Mouse (Mus musculus): ENCODE measurements around the gene Luzp1.
A peak's percentile ranks its signal among the peaks of the same experiment; 100 is the strongest.

Gene Luzp1

DNA sequence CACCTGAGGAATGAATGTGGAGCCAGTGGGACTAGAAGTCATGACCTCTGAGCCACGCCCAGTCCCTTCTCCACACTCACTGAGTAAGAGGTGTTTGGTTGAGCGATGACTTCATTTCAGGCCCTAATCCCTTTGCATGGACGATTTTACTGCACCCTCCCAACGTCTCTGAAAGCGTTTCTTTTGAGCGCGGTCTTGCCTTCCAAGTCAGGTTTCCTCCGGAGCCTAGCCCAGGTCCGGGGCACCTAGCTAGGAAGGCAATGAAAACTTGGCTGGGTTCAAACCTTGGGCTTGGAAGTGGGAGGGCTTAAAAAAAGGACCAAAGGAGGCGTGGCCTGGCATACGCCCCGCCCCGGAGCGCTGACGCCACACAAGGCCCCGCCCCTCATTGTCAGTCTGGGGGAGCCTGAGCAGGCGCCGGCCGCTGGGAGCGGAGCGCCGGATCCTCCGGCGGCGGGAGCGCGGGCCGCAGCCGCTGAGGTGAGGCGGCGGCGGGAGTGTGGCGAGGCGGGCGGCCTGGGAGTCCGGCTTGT lies at the start of gene Luzp1:
Gene Luzp1 (plus strand): TSS at position 391 of the 533 bp plus-strand sequence.
- peak; percentile 97 to 98 for DNase-seq

DNA sequence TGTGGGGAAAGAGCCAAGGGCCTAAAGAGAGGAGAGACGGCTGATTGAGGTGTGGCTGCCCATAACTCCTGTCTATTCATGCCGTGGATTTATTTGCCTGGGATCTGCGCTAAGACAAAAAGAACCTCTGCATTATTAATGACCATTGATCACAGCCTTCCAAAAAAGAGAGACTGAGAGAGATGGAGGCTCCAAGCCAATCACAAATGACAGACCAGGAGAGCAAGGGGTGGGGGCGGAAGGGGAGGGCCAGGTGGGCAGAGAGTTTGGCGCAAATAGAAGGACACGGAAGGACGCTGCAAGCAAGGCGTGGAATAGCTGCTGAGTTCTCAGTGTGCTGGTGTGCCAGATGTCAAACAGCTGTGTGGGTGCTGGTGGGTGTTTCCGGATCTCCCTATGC lies 46.3 kb upstream of the Luzp1 start, which contains the start of gene Htr1d:
Gene Htr1d (plus strand): TSS at position 301 of the 400 bp plus-strand sequence.
- no peak for DNase-seq

DNA sequence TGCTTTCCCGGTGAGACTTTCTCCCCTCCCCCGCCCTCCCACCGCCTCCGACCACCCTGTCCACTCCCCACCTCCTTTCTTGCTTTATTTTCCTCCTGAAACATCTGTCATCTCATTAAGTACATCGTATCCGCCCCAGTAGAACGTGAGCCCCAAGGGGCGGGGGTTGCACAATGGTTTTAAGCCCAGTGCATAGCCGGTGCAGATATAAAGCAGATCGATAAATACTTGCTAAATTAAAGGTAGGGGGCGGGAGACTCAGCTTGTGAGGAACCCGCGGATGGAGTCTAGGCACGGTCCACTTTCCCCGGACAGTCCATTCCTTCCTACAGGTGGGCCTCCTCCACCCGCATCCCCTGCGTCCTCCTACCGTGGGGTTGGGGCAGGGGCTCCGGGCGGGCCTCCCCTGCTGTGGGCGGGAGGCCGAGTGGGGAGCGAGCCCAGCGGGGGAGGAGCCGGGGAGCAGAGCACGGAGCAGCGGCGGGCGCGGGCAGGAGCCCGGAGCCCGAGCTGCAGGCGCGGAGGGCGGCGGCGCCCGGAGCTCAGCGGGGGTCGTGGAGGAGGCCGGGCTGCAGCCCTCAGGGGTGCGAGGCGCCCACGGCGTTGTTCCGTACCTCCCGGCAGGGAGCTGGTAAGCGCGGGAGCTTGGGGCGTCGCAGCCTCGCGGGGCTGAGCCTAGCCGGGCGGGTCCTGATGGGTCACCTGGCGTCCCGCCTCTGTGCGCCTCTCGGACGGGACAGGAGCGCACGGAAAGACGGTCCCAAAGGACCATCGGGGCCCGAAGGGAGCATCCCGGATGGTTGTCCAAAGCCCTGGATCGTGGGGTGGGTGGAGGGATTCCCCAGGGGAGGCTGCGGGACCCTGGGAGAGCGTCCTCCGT lies 45.2 kb upstream of the Luzp1 start:
- DNase-seq, result peak; percentile 13 to 24

DNA sequence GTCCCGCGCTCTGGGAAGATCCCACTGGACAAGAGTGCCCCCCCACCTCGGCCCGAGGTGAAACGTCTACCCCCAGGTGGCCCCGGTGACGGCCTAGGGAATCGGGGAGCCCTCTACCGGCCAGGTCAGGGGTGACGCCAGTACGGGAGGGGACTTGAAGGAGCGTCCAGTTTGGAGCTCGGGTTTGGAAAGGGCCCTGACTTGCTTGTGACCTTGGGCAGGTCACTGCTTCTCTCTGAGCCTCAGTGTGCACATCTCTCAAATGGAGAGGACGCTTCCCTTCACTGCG lies 44.6 kb upstream of the Luzp1 start:
- DNase-seq, result peak; percentile 62 to 66

DNA sequence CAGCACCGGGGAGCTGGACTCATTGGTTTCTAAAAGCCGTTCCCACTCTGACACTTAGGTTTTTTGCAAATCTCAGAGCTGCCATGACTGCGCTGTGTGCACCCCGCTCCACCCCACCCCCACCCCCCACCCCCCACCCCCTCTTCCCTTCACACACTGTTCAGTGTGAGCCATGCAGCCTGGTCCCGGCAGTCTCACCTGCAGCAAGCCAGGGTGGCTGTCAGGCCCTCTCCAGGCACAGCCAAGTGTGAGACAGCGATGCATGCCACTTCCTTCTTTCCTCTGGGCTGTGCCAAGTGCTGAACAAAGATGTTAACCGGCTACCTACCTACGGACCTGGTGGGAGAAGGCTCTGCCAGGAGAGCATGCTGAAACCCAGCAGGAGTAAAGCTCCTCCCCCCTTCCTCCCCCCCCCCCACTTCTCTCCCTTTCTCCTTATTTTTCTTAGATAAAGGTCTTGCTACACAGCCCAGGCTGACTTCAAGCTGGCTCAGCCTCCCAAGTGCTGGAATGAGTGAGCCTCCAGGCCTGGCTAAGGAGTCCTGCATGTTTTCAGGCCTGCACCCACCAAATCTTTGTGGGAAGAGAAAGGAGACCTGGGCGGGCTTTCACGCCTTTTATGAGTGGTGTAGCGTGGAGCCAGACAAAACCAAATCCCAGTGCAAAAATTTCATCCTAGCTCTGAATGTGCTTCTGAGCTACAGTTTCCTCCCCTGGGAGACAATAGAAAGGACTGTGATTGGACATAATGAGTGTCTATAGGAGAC lies 38.8 kb upstream of the Luzp1 start:
- DNase-seq, result no peak

DNA sequence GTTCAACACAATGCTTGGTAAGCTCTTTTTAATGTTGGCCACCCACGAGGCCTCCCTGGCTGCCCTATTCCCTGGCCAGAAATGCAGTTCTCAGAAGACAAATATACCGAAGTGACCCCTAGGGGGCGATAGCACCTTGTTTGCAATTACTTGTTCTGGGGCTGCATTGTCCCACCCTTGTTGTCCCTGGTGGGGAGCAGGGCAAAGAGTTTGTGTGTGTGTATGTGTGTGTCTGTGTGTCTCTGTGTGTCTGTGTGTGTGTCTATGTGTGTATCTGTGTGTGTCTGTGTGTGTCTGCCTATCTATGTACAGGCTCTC lies 38.2 kb upstream of the Luzp1 start:
- peak; percentile 77 to 85 for DNase-seq

DNA sequence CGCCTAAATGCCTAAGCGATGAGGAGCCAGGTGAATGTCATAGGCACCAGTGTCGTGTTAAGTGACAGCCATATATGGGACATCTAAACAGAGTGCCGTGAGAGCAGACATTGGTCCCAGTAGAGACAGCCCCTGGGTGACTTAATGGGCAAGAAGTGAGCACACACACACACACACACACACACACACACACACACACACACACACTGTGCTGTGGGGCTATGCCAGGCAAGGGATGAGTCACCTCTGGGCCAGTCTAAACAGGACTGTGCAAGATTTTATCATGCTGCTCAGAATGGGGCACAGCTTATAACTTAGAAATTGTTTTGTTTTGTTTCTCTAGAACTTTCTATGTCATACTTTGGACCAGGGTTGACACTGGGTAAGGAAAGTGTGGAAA lies 35.5 kb upstream of the Luzp1 start:
- DNase-seq, result no peak

DNA sequence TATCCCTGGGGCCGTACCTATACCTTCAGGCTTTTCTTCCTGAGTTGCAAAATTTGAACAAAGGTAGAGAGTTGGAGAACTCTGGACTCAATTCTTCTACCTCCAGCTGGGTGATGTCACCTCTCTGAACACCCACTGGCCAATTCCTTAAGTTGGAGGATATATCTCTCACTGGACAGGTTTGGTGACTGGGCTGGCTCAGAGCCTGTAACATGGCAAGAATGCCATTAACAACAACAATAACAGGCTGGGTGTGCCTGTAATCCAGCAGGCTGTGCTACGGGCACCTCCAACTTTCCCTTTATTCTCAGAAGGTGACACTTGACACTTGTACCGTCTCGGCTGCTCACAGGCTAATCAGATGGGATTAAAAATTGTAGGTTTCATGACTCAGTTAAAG lies 30.5 kb upstream of the Luzp1 start:
- no peak for DNase-seq

DNA sequence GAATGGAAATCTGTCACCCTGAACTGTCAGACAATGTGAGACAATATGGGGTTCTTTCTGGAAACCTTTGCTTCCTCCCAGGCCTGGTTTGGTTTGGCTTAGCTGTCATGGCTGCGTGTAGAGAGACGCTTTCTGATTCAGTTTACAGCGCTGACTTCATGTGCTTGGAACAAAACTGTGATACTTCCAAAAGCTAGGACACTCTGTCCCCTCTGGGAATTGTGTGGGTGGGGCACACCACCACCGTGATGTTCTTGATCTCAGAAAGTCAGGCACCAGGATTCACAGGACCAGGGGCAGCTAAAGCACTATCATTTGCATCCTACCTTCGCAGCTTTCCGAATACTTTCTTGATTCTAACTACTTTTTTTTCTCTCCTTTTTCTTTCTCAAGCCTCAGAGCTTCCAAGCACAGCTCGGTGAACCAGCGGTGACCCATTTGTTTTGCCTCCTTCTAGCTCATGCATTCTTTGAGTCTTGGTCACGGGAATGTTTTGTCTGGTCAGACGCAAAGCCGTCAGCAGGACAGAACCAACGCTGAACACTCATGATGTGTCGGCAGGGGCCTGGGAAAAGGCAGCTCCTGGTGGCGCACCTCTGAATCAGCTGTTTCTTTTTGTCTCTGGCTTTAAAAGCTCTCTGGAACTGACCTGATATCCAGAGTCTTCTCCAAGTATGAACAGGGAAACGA lies 28.1 kb upstream of the Luzp1 start:
- DNase-seq, result no peak

DNA sequence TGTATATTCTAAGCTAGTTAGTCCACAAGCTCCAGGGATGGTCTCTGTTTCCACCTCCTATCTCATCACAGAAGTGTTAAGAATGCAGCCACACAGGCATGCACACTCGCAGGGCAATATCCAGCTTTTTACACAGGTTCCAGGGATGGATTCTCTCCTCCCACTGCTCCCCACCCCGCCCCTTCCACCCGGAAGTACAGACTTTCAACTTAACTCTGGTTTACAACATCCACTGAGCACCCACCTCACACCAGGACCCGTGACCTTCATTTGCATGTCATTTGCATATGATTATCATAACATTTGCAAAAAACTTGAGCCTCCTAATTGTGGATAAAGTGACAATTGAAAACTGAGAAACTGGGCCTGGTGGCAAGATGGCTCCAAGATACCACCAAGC lies 25.0 kb upstream of the Luzp1 start:
- no peak for DNase-seq

DNA sequence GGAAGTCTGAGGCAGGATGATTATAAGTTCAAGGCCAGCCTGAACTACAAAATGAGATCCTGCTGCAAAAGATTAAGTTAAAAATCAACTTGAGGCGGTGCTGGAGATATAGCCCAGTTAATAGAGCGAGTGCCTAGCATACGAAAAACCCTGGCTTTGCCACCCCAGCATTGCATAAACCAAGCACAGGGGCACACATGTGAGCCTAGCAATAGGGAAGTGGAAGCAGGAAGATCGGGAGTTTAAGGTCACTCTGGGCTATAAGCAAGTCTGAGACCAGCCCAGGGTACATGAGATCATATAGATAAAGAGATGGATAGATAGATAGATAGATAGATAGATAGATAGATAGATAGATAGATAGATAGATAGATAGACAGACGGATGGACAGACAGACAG lies 19.8 kb upstream of the Luzp1 start:
- DNase-seq, result no peak

DNA sequence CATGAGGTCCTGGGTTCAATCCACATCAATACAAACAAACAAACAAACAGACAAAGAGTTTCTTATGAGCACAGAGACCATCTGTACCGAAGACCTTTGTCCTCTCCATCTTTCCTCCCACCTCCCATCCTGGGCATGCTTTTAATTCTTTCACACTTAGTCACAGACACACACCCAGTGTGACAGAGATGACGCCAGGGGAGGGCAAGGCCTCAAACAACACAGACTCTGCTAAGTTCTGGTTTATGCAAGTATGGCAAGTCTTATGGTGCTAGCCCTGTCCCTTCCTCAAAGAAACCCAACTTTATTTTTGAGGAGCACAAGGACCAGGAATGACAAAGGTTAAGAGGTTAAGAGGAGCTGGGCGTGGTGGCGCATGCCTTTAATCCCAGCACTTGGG lies 19.3 kb upstream of the Luzp1 start:
- no peak for DNase-seq

DNA sequence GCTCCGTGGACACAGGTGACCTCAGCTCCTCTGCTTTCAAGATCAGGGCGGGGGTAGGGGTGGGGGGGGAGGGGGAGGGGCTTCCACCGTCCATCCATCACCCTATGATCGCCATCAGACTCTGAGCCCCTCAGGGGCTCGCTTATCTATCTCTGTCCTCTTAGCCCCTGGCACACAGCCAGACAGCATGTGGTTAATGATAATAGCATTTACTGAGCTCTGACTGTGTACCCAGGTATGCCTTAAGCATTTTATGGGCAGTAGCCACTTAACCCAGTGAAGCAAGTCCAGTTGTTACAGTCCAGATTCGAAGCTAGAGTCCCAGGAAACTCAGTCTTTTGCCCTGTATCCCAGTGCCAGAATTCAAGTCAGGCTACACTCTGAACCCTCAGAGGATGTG lies 18.0 kb upstream of the Luzp1 start:
- DNase-seq, result peak in 1 of 2 experiments; percentile 25

DNA sequence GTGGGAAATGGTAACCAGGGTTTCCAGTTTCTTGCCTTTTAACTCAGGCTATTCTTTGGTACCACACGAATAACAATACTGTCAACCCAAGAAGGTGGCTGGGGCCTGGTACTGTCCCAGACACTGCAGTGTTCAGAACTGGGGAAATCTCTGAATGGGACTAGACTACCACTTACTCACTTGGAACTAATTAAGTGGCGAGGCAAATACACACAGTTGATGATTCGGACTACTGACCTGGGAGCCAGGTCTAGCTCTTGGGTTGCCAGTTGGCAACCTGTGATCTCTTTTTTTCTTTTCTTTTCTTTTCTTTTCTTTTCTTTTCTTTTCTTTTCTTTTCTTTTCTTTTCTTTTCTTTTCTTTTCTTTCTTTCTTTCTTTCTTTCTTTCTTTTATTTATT lies 17.3 kb upstream of the Luzp1 start:
- DNase-seq, result no peak

DNA sequence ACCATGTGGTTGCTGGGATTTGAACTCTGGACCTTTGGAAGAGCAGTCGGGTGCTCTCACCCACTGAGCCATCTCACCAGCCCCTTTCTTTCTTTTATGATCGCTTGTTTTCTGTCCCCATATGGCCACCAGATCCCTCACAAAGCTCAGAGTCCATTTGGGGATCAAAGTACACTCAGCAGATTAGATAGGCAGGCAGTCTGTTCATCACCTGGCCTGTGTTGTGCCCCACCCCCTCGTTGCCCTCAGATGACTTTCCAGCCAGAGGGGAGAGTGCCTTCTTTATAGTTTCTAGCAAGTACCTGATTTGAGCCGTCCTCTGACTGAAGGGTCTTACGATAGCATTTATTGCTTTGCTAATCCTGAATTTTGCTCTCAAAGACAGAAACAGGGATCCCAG lies 16.8 kb upstream of the Luzp1 start:
- no peak for DNase-seq

DNA sequence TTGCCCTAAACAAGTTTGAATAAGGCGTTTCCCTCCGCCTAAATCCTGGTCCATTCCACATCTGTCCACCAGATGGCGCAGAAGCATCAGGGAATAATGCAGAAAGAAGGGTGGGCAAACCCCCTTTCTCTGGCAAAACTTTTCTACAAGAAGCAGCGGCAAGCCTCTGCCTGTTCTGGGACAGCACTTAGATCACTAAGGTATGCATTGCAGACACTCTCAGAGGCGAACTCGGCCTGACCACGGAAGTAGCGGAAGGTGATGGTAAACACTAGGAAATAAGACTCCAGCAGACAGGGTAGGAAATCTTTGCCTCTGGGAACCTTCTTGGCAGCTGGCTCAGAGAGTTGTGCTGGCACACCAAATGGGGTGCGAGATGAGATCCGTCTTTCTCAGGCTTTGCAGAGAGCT lies 14.7 kb upstream of the Luzp1 start:
- peak; percentile 88 to 91 for DNase-seq

DNA sequence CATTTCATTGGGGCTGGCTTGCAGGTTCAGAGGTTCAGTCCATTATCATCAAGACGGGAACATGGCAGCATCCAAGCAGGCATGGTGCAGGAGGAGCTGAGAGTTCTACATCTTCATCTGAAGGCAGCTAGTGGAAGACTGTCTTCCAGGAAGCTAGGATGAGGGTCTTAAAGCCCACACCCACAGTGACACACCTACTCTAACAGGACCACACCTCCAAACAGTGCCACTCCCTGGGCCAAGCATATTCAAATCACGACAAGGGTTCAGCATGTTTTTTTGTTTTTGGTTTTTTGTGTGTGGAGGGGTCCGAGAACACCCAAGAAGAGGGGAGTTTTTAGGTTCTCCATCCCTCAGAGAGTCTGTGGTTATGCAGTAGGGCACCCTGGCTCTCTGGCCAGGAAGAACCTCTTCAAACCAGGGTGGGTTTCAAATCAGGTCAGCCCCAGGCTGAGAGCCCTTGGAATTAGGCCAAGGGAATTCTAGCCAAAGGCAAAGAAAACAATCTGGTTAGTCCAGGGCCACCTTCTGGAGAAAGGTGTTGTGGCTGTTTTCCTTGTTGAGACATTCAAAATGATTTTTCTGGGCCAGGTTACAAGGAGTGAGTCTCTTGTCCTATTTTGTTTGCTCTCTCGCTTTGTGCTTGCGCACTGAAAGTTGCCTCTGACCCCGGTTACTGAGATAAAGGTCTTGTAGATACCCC lies 12.9 kb upstream of the Luzp1 start:
- peak; percentile 57 to 69 for DNase-seq

DNA sequence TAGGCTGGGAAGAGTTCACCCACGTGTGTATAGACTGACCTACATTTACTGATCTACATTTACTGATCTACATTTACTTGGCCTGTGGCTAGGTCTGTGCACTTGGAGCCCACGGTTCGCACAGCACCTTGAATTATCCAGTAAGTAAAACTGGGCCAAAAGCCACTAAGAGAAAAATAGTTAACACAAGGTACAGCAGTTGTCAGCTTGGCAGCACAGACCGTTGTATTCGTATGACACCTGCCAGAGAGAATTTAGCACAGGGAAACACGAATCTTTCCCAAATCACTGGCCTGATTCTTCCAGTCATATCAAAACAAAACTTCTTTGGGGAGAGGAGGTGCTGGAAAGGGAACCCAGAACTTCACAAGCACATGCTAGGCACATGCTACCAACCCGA lies 11.3 kb upstream of the Luzp1 start:
- DNase-seq, result no peak

DNA sequence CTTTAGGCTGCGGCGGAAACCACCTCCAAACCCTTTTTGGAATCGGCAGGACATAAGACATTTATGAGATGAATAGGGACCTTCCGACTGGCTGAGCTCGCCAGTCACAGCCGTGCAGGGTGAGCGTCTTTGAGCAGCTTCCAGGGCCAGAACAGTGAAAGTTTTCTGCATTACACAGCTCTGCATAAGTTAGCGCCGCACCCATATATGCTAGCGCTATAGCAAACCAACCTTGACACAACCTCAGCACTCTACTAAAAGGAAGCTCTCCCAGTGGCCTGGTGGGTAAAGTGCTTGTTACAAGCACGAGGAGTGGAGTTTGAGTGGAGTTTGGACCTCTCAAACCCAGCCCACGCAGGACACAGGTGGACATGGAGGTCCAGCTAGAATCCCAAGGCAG lies 10.4 kb upstream of the Luzp1 start:
- DNase-seq, result no peak

DNA sequence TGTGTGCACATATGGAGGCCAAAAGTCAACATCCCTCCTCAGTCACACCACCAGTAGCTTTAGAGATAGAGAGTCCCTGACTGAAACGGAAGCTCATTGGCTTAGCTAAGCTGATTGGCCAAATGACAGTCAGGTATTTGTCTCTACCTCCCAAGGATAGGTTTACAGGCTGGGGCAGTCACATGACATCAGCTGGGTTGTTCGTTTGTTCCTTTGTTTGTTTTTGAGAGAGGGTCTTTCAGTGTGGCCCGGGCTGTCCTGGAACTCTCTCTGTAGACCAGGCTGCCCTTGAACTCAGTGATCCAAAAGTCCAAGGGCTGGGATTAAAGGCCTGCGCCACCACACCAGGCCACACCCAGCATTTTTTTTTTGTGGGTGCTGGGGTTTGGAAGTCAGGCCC lies 8.4 kb upstream of the Luzp1 start:
- DNase-seq, result no peak

DNA sequence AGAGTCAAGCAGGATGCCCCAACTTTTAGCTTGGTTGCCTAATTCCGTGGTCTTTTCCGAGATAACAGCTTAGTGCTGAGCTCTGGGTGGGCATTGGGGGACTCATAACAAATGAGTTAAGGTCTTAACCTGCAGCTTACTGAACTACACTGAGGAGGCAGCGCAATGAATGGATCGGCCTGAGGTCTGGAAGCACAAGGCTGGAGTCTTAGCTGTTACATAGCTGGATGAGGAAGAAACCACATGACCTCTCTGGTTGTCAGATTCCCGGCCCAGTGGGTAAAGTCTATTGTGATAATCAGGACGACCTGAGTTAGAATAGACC lies 7.8 kb upstream of the Luzp1 start:
- no peak for DNase-seq

DNA sequence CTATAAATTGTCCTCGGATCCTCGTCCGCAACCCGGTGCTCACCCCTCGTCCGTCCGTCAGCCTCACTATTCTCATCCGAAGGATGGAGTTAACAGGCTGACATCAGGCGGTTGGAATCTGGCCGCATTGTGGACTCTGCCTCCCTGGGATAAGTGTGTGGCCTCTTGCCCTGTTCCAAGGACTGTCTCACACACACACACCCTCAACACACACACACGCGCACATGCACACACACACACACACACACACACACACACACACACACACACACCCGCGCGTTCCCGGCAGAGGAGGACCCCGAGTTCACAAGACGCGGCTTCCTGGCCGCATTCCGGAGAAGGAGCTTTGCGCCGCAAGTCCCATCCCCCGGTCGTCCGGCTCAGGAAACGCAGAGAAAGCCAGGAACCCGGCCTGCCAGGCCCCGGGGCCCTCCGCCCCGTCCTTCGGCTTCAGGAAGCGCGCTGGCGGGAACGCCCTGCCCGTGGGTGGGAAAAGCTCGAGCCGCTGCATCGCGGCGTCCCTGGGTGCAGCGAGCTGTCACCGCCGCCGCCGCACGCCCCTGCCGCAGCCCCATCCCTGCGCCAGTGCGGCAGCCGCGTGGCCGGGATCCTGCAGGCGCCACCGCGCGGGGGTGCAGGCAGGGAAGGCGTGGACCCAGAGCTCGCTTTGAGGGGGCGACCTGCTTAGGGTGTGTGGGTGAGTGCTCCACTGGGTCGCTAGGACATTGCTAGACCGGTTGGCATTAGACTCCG lies 7.3 kb upstream of the Luzp1 start, which contains the start of gene 6030445D17Rik:
Gene 6030445D17Rik (plus strand): TSS at position 165 of the 753 bp plus-strand sequence.
- peak; percentile 72 to 76 for DNase-seq
